Mouse (Mus musculus) heart, embryonic 13.5 days (tissue): Measurements from ENCODE around the gene Gstp1. TPM values are rescaled to one million over a fixed set of nuclear protein-coding genes. Genes with fewer than 3 reads are reported as not detected.

Experiments
- ATAC-seq: fragments of 200-750 bp; cut with Nextera tagmentation; 2 replicates; pipeline ENCODE4 v1.8.0; 2017; ENCODE audit warnings: moderate TSS enrichment; ENCODE audit not compliant: insufficient number of reproducible peaks, low FRiP score, low TSS enrichment; ENCODE audit errors: extremely low read depth
- H3K27ac ChIP-seq: fragments of 300-500 bp; sonication (generic); replicated peaks from 2 replicates; pipeline ENCODE4 v1.5.1; 2015; ENCODE audit warnings: moderate library complexity, mild to moderate bottlenecking, inconsistent platforms
- H3K27me3 ChIP-seq: fragments of 300-500 bp; sonication (generic); replicated peaks from 2 replicates; pipeline ENCODE4 v1.6.1; 2015; ENCODE audit warnings: mild to moderate bottlenecking, inconsistent platforms
- H3K36me3 ChIP-seq: fragments of 300-500 bp; sonication (generic); 2 replicates; pipeline ENCODE4 v1.6.1; 2015; ENCODE audit warnings: mild to moderate bottlenecking, inconsistent platforms
- H3K4me1 ChIP-seq: fragments of 300-500 bp; sonication (generic); 2 replicates; pipeline ENCODE4 v1.6.1; 2015; ENCODE audit warnings: inconsistent platforms
- H3K4me2 ChIP-seq: fragments of 300-500 bp; sonication (generic); 2 replicates; pipeline ENCODE4 v1.6.1; 2015; ENCODE audit warnings: inconsistent platforms, mild to moderate bottlenecking, moderate library complexity
- H3K4me3 ChIP-seq: fragments of 300-500 bp; sonication (generic); 2 replicates; pipeline ENCODE4 v1.5.1; 2015; ENCODE audit warnings: moderate library complexity, mild to moderate bottlenecking, inconsistent platforms
- H3K9ac ChIP-seq: fragments of 300-500 bp; sonication (generic); 2 replicates; pipeline ENCODE4 v1.6.1; 2015; ENCODE audit warnings: inconsistent platforms, mild to moderate bottlenecking, moderate library complexity
- H3K9me3 ChIP-seq: fragments of 300-500 bp; sonication (generic); 2 replicates; pipeline ENCODE4 v1.6.1; 2016; ENCODE audit warnings: inconsistent platforms
- WGBS: fragments of 180-500 bp; shearing (Covaris S2); methylation state at CpG from one replicate; pipeline ENCODE4 v1.1.7; 2015; ENCODE audit warnings: mixed read lengths; 5-methylcytosine and 5-hydroxymethylcytosine counted together
- polyA plus RNA-seq: library from polyadenylated mRNA; unstranded; fragments of >200 nt; fragmentation: Nextera tagmentation; extraction: Ambion mirVana; gene quantifications from 2 replicates; pipeline ENCODE4 v1.2.1, GENCODE M21; 2015

Gene Gstp1
- polyA plus RNA-seq, result 380 and 421 TPM in 2 replicates

DNA sequence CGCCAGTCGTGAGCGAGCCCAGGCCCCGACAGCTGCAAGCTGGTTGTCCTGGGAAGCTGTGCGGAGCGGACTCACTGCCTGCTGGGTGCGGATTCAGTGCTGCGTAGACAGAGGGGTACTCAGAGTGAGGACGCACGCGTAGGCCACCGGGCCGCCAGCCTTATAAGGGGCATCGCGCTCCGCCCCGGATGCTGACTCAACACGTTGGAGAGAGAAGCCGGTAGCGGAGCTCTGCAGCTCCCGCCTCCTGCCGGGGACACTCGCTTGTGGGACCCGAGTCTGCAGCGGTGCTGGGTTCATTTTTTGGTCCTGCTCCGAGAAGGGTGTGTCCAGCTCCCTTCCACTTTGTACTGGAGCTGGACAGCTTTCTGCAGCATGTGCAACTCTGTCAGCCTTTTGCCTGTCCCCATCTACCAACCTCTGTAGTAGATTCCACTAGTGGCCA is at the start of gene Gstp1:
Gene Gstp1, minus strand, starts transcription at position 198 of the 445 bp plus-strand sequence.
- WGBS, result under 1% methylated on average over 26 of the region's 26 CpGs
- H3K9ac ChIP-seq, result peak within 1 kb of the TSS; percentile 91
- H3K27ac ChIP-seq, result peak within 1 kb of the TSS; percentile 79
- peak within 1 kb of the TSS; percentile 74 for H3K4me3 ChIP-seq
- H3K36me3 ChIP-seq, result peaks cover 14% of the 10 kb centered on the region
- ATAC-seq, result peak; percentile 80
- H3K4me1 ChIP-seq, result peaks cover 17% of the 10 kb centered on the region
- no peaks in the 10 kb centered on the region for H3K27me3 ChIP-seq
- H3K9me3 ChIP-seq, result no peaks in the 10 kb centered on the region
- peak within 1 kb of the TSS; percentile 85 for H3K4me2 ChIP-seq

DNA sequence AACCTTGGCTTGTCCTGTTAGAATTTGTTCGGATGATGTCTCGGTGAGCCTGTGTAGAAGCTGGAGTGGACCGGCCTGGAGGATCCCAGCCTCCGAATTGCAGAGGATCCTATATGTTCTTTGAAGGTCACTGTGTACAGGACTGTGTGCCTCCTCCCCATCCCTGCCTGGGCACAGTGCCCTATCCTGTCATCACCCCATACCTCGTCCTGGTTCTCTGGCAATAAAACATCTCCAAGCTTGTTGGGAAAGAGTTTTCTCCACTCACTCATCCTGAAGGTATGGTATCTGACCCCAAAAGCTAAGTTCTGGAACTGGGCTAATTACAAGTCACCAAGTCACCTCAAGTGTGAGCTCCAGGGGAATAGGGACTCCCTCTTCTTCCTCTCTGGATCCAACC is 49.3 kb upstream of the Gstp1 start:
- ATAC-seq, result no peak
- H3K27ac ChIP-seq, result 0 out of 2 replicates have a peak overlapping the region, but pooled peaks have one; percentile 2

DNA sequence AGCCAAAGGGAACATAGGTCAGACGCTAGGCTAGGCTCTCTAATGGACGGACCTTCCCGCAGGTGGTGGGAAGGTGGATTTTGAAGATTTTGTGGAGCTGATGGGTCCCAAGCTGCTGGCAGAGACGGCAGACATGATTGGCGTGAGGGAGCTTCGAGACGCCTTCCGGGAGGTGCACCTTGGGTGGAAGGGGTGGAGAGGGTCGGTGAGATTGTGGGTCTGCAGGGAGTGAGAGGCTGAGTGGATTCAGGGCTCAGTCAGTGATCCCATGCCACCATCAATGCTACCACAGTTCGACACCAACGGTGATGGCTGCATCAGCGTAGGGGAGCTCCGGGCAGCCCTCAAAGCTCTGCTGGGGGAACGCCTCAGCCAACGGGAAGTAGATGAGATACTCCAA is 48.4 kb upstream of the Gstp1 start:
- H3K9me3 ChIP-seq, result no peaks in the 10 kb centered on the region
- no peaks in the 10 kb centered on the region for H3K36me3 ChIP-seq
- no peak overlapping the region for H3K27ac ChIP-seq
- H3K27me3 ChIP-seq, result peaks cover 60% of the 10 kb centered on the region
- H3K9ac ChIP-seq, result no peak overlapping the region
- no peak overlapping the region for H3K4me3 ChIP-seq
- 86% methylated on average over 15 of the region's 15 CpGs for WGBS
- peaks cover 13% of the 10 kb centered on the region for H3K4me1 ChIP-seq
- H3K4me2 ChIP-seq, result no peak overlapping the region
- no peak for ATAC-seq

More for the DNA sequence above, 49.3 kb upstream of the Gstp1 start:
- H3K4me1 ChIP-seq, result peaks cover 13% of the 10 kb centered on the region
- no peaks in the 10 kb centered on the region for H3K9me3 ChIP-seq
- 66% methylated on average over 5 of the region's 5 CpGs for WGBS
- H3K4me2 ChIP-seq, result no peak overlapping the region
- no peak overlapping the region for H3K4me3 ChIP-seq
- no peak overlapping the region for H3K9ac ChIP-seq
- H3K27me3 ChIP-seq, result peaks cover 57% of the 10 kb centered on the region
- H3K36me3 ChIP-seq, result no peaks in the 10 kb centered on the region

DNA sequence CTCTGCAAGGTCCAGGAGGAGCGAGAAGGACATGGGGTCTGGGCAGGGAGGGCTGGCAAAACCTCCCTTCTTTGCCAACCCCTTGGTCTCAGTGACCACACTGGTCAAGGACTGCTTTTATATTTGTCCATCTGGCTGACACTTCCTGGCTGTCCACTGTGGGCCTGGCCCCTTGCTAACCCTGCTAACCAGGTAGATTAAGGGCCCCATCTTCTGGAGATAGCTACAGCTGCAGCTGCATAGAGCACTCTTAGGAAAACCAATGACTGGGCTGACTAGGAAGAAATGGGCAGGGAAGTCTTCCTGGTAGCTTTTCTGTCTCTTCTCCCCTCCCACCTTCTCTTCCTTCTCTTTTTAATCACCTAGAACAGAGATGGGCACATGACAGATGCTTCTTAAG is 47.2 kb upstream of the Gstp1 start:
- Histone ChIP-seq H3K27me3 (peaks cover 60% of the 10 kb centered on the region), H3K9me3 (no peaks in the 10 kb centered on the region), H3K9ac (no peak overlapping the region), H3K4me2 (no peak overlapping the region), H3K27ac (no peak overlapping the region), H3K36me3 (no peaks in the 10 kb centered on the region), H3K4me3 (no peak overlapping the region), H3K4me1 (peaks cover 13% of the 10 kb centered on the region)
- 81% methylated on average over 1 of the region's 1 CpGs for WGBS
- ATAC-seq, result no peak

DNA sequence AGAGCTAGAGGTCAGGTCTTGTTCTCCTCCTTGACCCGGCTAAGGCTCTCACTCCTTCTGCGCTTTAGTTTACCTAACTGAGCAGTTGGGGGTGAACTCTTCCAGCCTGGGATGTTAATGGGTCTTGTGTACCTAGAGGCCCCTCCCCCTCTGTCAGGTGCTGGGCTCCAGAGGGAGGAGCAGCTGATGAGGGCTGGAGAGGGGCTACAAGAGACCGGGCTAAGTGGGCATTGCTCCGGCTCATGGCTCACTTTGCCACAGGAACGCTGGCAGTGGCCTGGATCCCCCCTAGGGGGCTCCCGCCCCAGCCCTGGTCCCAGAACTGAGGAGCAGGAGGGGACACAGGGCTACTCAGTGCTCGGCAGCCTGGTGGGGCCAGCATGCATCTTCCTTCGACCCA is 46.0 kb upstream of the Gstp1 start:
- Histone ChIP-seq H3K4me3 (no peak overlapping the region), H3K9me3 (no peaks in the 10 kb centered on the region), H3K9ac (peak overlapping the region; percentile 24; the same call in 1 of the 2 replicates), H3K36me3 (no peaks in the 10 kb centered on the region), H3K4me1 (peaks cover 13% of the 10 kb centered on the region), H3K27me3 (peaks cover 51% of the 10 kb centered on the region), H3K27ac (no peak overlapping the region), H3K4me2 (no peak overlapping the region)
- no peak for ATAC-seq
- WGBS, result 29% methylated on average over 8 of the region's 8 CpGs

DNA sequence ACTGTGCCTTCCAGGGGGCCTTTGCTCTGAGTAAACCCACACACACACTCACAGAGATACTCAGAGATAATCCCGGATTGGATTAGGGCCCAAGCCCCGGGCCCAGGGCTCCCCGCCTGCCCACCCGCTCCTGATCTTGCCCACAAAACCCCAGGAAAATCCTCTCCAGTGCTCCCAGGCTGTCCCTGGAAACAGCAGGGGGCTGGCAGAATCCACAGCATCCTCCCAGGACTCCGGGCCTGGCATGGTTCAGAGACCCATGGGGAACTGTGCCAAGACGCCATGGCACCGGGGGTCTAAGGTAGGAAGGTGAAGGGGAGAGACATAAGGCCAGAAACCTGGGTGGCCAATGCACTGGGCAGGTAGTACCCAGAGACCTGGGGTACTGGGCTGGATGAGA is 45.5 kb upstream of the Gstp1 start:
- H3K4me1 ChIP-seq, result peaks cover 13% of the 10 kb centered on the region
- H3K4me2 ChIP-seq, result no peak overlapping the region
- no peak overlapping the region for H3K9ac ChIP-seq
- H3K9me3 ChIP-seq, result no peaks in the 10 kb centered on the region
- H3K27me3 ChIP-seq, result peaks cover 46% of the 10 kb centered on the region
- WGBS, result 76% methylated on average over 7 of the region's 7 CpGs
- no peak for ATAC-seq
- no peak overlapping the region for H3K27ac ChIP-seq
- no peaks in the 10 kb centered on the region for H3K36me3 ChIP-seq
- no peak overlapping the region for H3K4me3 ChIP-seq

DNA sequence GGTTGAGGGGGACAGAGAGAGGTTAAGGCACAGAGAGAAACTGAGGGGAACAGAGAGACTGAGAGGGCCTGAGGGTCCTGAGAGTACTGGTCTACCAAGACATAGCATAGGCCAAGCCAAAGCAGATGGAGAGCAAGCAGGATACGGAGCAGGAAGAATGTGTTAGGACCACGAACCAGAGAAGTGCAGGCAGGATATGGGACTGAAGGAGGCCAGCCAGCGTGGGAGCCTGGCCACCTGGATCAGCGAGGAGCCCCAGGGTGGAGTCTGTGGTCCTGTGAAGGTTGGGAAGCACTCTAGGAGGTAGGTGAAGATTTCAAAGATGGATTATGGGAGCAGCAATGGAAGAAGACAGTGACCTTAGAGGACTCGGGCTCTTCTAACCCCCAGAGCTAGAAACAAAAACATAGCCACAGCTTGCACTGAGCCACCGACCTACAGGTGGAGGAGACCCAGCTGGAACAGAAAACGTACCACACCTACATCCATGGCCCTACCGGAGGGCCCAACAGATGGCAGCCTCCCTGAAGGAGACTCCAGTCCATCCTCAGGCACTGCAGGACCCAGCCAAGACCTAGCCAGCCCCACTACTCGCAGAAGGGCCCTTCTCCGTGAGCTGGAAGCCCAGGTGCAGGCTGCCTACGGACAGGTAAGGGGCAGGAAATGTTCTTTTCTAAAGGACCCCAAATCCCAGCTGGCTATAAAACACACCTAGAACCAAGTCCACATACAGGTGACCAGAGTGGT is 44.6 kb upstream of the Gstp1 start:
- ATAC-seq, result no peak
- H3K9ac ChIP-seq, result no peak overlapping the region
- H3K4me3 ChIP-seq, result no peak overlapping the region
- H3K9me3 ChIP-seq, result no peaks in the 10 kb centered on the region
- H3K4me1 ChIP-seq, result peaks cover 9% of the 10 kb centered on the region
- no peaks in the 10 kb centered on the region for H3K36me3 ChIP-seq
- H3K4me2 ChIP-seq, result no peak overlapping the region
- H3K27me3 ChIP-seq, result peaks cover 43% of the 10 kb centered on the region
- 70% methylated on average over 11 of the region's 11 CpGs for WGBS
- no peak overlapping the region for H3K27ac ChIP-seq

DNA sequence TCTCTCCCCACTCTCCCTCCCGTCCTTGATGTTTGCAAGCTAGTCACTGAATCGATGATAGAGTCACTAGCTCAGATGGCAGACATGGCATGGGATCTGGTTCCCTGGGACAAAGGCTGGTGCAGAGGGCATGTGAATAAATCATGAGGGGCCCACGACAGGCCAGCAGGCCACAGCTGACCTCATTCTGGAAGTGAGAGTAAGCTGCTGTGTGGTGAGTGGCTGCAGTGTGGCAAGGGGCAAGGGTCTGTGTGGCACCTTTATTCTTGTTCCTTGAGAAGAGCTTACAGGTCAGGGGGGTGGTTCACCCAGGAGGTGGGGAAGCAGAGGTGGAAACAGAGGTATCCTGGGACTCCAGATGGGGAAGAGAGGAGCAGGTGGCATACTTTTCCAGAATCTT is 43.6 kb upstream of the Gstp1 start, which contains the start of gene Cabp2:
Gene Cabp2, plus strand, starts transcription at position 185 of the 400 bp plus-strand sequence.
- H3K9me3 ChIP-seq, result no peaks in the 10 kb centered on the region
- no peaks in the 10 kb centered on the region for H3K36me3 ChIP-seq
- 68% methylated on average over 3 of the region's 3 CpGs for WGBS
- H3K4me3 ChIP-seq, result no peak within 1 kb of the TSS
- peaks cover 3% of the 10 kb centered on the region; the same call in 1 of the 2 replicates for H3K4me1 ChIP-seq
- no peak within 1 kb of the TSS for H3K27ac ChIP-seq
- no peak within 1 kb of the TSS for H3K9ac ChIP-seq
- ATAC-seq, result no peak
- no peak within 1 kb of the TSS for H3K4me2 ChIP-seq
- H3K27me3 ChIP-seq, result peaks cover 43% of the 10 kb centered on the region

DNA sequence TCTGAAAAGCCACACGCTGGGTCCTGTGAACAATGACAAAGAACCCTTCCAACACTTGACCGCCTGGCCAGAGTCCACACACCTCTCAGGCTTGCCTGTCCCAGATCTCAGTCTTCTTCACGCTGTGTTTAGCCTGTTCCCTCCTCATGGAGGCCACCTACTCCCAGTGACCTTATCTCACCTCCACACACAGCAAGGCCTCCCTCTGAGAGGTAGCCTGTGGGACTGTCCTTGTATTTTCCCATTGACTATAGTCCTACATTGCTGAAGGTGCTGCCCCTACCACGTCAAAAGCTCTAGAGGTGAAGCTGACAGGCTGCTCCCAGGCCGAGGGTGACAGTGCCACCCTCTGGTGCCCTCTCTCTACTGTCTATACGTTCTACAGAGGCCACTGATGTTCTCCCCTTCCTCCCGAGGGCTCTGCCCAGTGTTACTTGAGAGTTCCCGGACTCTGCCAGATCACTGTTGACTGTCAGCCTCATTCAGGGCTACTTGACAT is 42.8 kb upstream of the Gstp1 start:
- no peak for ATAC-seq
- Histone ChIP-seq H3K27me3 (peaks cover 36% of the 10 kb centered on the region), H3K36me3 (no peaks in the 10 kb centered on the region), H3K9me3 (no peaks in the 10 kb centered on the region), H3K4me3 (no peak overlapping the region), H3K27ac (no peak overlapping the region), H3K4me1 (peaks cover 3% of the 10 kb centered on the region; the same call in 1 of the 2 replicates), H3K4me2 (no peak overlapping the region), H3K9ac (no peak overlapping the region)
- 44% methylated on average over 8 of the region's 8 CpGs for WGBS

DNA sequence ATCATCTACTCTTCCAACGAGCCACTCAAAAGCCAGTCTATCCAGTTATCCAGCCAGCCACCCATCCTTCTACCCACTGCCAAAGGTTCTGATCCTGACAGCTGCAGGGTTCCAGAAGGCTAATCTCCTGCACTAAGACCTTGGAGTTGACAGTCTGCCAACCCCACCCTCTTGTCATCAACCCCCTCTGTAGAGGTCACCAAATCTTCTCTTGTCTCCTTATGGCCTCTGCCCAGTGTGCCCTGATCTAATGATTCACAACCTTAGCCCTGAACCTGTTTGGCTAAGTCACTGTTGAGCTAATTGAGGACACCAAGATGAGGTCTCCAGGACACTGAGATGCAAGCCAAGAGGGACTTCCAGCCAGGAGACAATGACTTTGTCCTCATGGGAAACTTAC is 41.8 kb upstream of the Gstp1 start:
- no peak overlapping the region for H3K9ac ChIP-seq
- no peaks in the 10 kb centered on the region for H3K9me3 ChIP-seq
- peaks cover 3% of the 10 kb centered on the region; the same call in 1 of the 2 replicates for H3K4me1 ChIP-seq
- H3K27ac ChIP-seq, result no peak overlapping the region
- H3K4me3 ChIP-seq, result no peak overlapping the region
- 72% methylated on average over 1 of the region's 1 CpGs for WGBS
- ATAC-seq, result no peak
- H3K27me3 ChIP-seq, result peaks cover 28% of the 10 kb centered on the region
- H3K36me3 ChIP-seq, result no peaks in the 10 kb centered on the region
- H3K4me2 ChIP-seq, result no peak overlapping the region

DNA sequence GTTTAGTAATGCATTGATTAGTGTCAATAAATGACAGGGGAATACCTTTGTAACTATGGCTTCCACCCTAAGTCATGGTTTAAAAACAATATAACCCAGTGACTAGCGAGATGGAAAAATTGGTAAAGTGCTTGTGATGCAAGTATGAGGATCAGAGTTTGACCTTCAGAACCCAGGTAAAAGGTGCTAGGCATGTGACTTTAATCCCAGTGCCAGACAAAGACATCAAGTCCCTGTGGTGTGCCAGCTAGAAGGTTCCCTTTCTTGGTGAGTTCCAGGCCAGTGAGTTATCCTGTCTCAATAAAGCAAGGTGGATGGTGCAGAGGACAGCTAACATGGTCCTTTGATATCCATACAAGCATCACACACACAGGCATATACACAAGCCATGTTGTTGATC is 37.7 kb upstream of the Gstp1 start:
- Histone ChIP-seq H3K36me3 (no peaks in the 10 kb centered on the region), H3K9me3 (no peaks in the 10 kb centered on the region), H3K9ac (no peak overlapping the region), H3K4me3 (no peak overlapping the region), H3K4me1 (no peaks in the 10 kb centered on the region), H3K27ac (no peak overlapping the region), H3K27me3 (no peaks in the 10 kb centered on the region), H3K4me2 (no peak overlapping the region)
- ATAC-seq, result no peak
- 81% methylated on average over 1 of the region's 1 CpGs for WGBS
